ENCODE assay signal across 9 mouse cellular contexts in genomic region chr11:8513359-8514253, GRCm38 (mm10).
DNase-seq lines count a peak whose midpoint lies in the region; ATAC-seq and TF ChIP-seq lines count a peak whose summit lies in the region.
"Had no signal": no experiment of that assay in that cellular context is flagged by ENCODE, and none has a peak within 500 bp of the region (broad histone marks: within the 10 kb centered on the region; RNA-seq: fewer than 3 reads in every experiment).

No protein-coding gene starts in this region.

- no peak for DNase-seq in hindbrain, embryonic 10.5 days (ENCODE audit: low spot score)
- peak; percentile 27 for DNase-seq in R1 (ENCODE audit: low read depth, low spot score)
- DNase-seq in forebrain, postnatal 0 days: peak; percentile 64
- peak; percentile 78 for DNase-seq in kidney, postnatal 10 days
- no peak for DNase-seq in thymus, adult 2 months
- DNase-seq in natural killer cell, adult 2 months (ENCODE audit: low spot score in 2 of 2): no peak

- H3K27me3 ChIP-seq in hindbrain, embryonic 15.5 days: no peaks in the 10 kb centered on the region
- H3K27me3 ChIP-seq in hindbrain, embryonic 10.5 days (ENCODE audit: insufficient read depth, poor library complexity, severe bottlenecking): no peaks in the 10 kb centered on the region
- no peaks in the 10 kb centered on the region for H3K27me3 ChIP-seq in forebrain, postnatal 0 days (ENCODE audit: insufficient read depth, low read length)
- no peaks in the 10 kb centered on the region for H3K27me3 ChIP-seq in thymus, adult 2 months (ENCODE audit: control insufficient read depth, insufficient read depth, low read length)
- H3K27me3 ChIP-seq: megakaryocyte, embryonic 14.5 days had no signal

- TF ChIP-seq CTCF in forebrain, postnatal 0 days (IDR thresholded peaks at IDR 0.05; ENCODE audit: low read depth): no peak
- no peak for TF ChIP-seq CTCF in thymus, adult 2 months (IDR thresholded peaks at IDR 0.05; ENCODE audit: borderline replicate concordance, control insufficient read depth, extremely low read depth, insufficient read depth, low read length, poor library complexity)

- H3K4me1 ChIP-seq in hindbrain, embryonic 15.5 days (replicated peaks): peaks cover 12% of the 10 kb centered on the region
- H3K4me1 ChIP-seq in hindbrain, embryonic 10.5 days (replicated peaks): no peaks in the 10 kb centered on the region
- 0 out of 2 replicates have a peak, but pooled peaks cover 6% of the 10 kb centered on the region for H3K4me1 ChIP-seq in forebrain, postnatal 0 days (ENCODE audit: insufficient read depth)
- H3K4me1 ChIP-seq in thymus, adult 2 months (replicated peaks; ENCODE audit: control insufficient read depth, insufficient read depth, low read length): no peaks in the 10 kb centered on the region

- H3K36me3 ChIP-seq in hindbrain, embryonic 15.5 days: no peaks in the 10 kb centered on the region
- H3K36me3 ChIP-seq in hindbrain, embryonic 10.5 days: no peaks in the 10 kb centered on the region
- no peaks in the 10 kb centered on the region for H3K36me3 ChIP-seq in forebrain, postnatal 0 days (ENCODE audit: insufficient read depth)
- H3K36me3 ChIP-seq in thymus, adult 2 months (ENCODE audit: control insufficient read depth, insufficient read depth, low read length): no peaks in the 10 kb centered on the region

- no peak overlapping the region for H3K4me2 ChIP-seq in hindbrain, embryonic 15.5 days
- no peak overlapping the region for H3K4me2 ChIP-seq in forebrain, postnatal 0 days (ENCODE audit: low read depth)

- WGBS in hindbrain, embryonic 15.5 days: 53% methylated on average over 7 of the region's 7 CpGs
- WGBS in hindbrain, embryonic 10.5 days: 73% methylated on average over 7 of the region's 7 CpGs
- WGBS in forebrain, postnatal 0 days: 22% methylated on average over 7 of the region's 7 CpGs
- 92% methylated on average over 7 of the region's 7 CpGs for WGBS in thymus, adult 2 months

- no peak overlapping the region for H3K4me3 ChIP-seq in hindbrain, embryonic 15.5 days
- no peak overlapping the region for H3K4me3 ChIP-seq in hindbrain, embryonic 10.5 days
- no peak overlapping the region for H3K4me3 ChIP-seq in forebrain, postnatal 0 days (ENCODE audit: low read depth, low read length)
- no peak overlapping the region for H3K4me3 ChIP-seq in thymus, adult 2 months (ENCODE audit: control insufficient read depth, insufficient read depth, low read length)
- H3K4me3 ChIP-seq: megakaryocyte, embryonic 14.5 days had no signal

- no peaks in the 10 kb centered on the region for H3K9me3 ChIP-seq in hindbrain, embryonic 15.5 days
- no peaks in the 10 kb centered on the region for H3K9me3 ChIP-seq in hindbrain, embryonic 10.5 days
- H3K9me3 ChIP-seq in forebrain, postnatal 0 days (ENCODE audit: low read length): no peaks in the 10 kb centered on the region
- H3K9me3 ChIP-seq: megakaryocyte, embryonic 14.5 days had no signal

- TF ChIP-seq POLR2A in thymus, adult 2 months (IDR thresholded peaks at IDR 0.05; ENCODE audit: control insufficient read depth, extremely low read depth, insufficient read depth, low read length, poor library complexity): no peak

- peak; percentile 86 for ATAC-seq in hindbrain, embryonic 15.5 days (ENCODE audit: low FRiP score, low read depth)
- ATAC-seq in forebrain, postnatal 0 days: peak; percentile 85
- ATAC-seq in megakaryocyte progenitor cell, adult 5-6 weeks (replicated peaks; ENCODE audit: poor library complexity): 0 out of 2 replicates have a peak, but pooled peaks have one; percentile 42

- H3K9ac ChIP-seq in hindbrain, embryonic 15.5 days: no peak overlapping the region
- no peak overlapping the region for H3K9ac ChIP-seq in forebrain, postnatal 0 days

- peak overlapping the region; percentile 55 for H3K27ac ChIP-seq in hindbrain, embryonic 15.5 days (replicated peaks)
- H3K27ac ChIP-seq in hindbrain, embryonic 10.5 days: no peak overlapping the region
- peak overlapping the region; percentile 51; the same call in 1 of the 2 replicates for H3K27ac ChIP-seq in forebrain, postnatal 0 days (ENCODE audit: low read depth, low read length)
- H3K27ac ChIP-seq in thymus, adult 2 months (ENCODE audit: control insufficient read depth, insufficient read depth, low read length): no peak overlapping the region

Comparison
In these comparisons a context has a peak if more than half of its experiments do, and no peak if none do; other contexts are left out.
1. H3K27ac ChIP-seq: peak in hindbrain, embryonic 15.5 days (single experiment) and forebrain, postnatal 0 days (single experiment); none in hindbrain, embryonic 10.5 days (single experiment) and thymus, adult 2 months (single experiment).
2. DNase-seq: peak in R1 (single experiment), forebrain, postnatal 0 days (single experiment) and kidney, postnatal 10 days (single experiment); none in hindbrain, embryonic 10.5 days (single experiment), thymus, adult 2 months (single experiment) and natural killer cell, adult 2 months (0 of 2).
3. Peak in every context shown above with its lines, with median percentiles within 50 percentile points of each other: ATAC-seq.